Mouse (Mus musculus) lung, postnatal 14 days (tissue): ENCODE data around the gene Prss3.
"Not testable (repeated sequence)": the region's sequence is repeated elsewhere in the genome, so short reads cannot be mapped to it uniquely, and the experiment has no call there.

Experiments
- DNase-seq: peaks from one replicate; pipeline ENCODE4 v3.0.0; 2021

The Prss3 gene

DNA sequence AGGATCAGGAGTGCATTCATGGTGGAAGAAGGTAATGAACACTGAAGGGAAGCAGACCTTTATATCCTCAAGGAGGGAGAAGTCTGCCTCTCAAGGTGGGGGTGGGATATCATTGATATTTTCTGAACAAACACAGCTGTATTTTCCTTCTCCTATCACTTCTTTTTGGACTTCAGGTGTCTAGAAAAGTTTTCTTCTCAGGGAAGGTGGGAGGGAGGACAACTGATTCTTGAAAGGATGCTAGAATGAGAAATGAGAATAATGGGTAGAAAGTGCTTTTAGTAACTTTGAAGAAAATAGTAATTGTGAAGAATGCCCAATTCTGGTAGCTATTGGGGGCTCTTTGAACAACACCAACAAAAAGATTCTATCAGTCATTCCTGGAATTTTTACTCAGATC, at the start of gene Prss3:
Gene Prss3 (minus strand): TSS at position 101 of the 400 bp plus-strand sequence.
- not testable (repeated sequence) for DNase-seq

GRCm38 (mm10) chr6:41392056-41392455, 14.6 kb upstream of the Prss3 start, which contains the start of gene Gm5771:
Gm5771 (plus strand) TSS chr6:41392356.
- DNase-seq = not testable (repeated sequence)

DNA sequence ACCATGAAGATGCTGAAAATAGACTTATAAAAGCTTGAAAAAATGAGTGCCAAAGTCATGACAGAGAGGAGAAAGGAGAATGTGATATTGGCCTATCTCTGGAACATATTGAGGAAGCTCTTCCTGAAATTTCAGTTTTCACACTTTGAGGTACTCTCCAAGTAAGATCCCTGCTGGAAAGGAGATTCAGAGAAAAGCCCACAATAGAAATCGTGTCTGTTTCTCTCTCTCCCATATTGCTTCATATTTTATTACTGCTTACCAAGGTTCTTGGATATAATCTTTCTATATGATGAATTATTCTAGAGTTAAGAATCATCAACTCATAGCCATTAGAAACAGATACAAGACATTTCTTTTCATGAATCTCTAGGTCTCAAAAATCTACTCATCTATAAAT, 14.2 kb upstream of the Prss3 start:
- not testable (repeated sequence) for DNase-seq

GRCm38 (mm10) chr6:41386781-41387180, 9.3 kb upstream of the Prss3 start:
- no peak for DNase-seq

GRCm38 (mm10) chr6:41373772-41374171, 3.7 kb downstream of the Prss3 start:
- DNase-seq = not testable (repeated sequence)

- no peak for DNase-seq
These were observed 23.5 kb downstream of the Prss3 start, which contains the start of gene Try10 for GRCm38 (mm10) chr6:41353932-41354331. Try10 (plus strand) TSS chr6:41354105.
